Mouse (Mus musculus) embryonic fibroblast, embryonic 13.5 days (primary cell): ENCODE data around the gene Mcm10.

Source experiments
- CTCF ChIP-seq: IDR thresholded peaks from 2 replicates; pipeline ENCODE4 v1.5.1; 2011; ENCODE audit warnings: mild to moderate bottlenecking, control low read depth, low read length, moderate library complexity, borderline replicate concordance; ENCODE audit not compliant: insufficient read depth
- POLR2A ChIP-seq: IDR thresholded peaks from 2 replicates; pipeline ENCODE4 v1.6.1; 2011; ENCODE audit warnings: low read depth, mild to moderate bottlenecking, control low read depth, low read length, moderate library complexity

DNA sequence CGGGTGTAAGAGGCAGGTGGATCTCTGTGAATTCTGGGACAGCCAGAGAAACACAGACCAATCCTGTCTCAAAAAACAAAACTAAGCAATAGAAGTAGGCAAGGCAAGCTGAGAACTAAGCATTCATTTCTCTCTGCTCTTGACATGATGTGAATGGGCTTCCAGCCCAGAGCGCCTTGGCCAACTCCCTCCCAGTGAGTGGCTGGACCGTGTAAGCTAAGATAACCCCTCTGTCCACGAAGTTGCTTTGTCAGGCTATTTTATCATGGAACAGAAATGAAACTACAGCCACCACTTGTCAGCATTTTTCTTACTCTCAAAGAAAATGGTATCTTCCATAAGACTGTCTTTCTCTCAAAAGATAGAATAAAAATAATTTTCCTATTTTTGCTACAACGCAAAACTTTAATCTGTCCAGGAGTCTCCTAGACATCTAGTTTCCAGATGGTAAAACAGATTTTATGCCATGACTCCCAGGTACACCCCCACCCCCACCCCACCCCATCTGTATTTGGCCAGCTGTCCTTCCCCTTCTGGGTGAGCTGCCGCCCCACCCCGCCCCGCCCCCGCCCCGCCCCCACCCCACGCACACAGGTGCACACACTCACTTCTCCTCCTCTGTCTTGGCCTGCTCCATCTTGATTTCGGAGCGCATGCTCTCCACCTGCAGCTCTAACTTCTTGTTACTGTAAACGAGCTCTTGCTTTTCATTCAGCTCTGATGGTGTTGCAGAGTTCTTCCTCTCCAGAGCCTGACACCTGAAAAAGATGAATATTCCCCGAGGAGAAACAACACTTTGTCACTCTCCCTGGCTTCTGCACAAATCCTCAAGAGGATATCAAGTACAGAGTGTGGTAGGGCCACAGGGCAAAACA, 21.2 kb upstream of the Mcm10 start:
- TF ChIP-seq CTCF: no peak
- TF ChIP-seq POLR2A: no peak
